Mouse (Mus musculus) small intestine, adult 2 months (tissue): ENCODE data around the gene Gm5244.

Source experiments
- CTCF ChIP-seq: fragments of 200-500 bp; IDR thresholded peaks from 2 replicates; pipeline ENCODE4 v1.5.1; 2012; ENCODE audit warnings: low read depth, mild to moderate bottlenecking, control low read depth, inconsistent platforms, low read length, moderate library complexity, mixed read lengths; ENCODE audit not compliant: insufficient replicate concordance, insufficient read length; ENCODE audit errors: extremely low read depth
- POLR2A ChIP-seq: fragments of 200-500 bp; IDR thresholded peaks from 2 replicates; pipeline ENCODE4 v1.6.1; 2012; ENCODE audit warnings: low read depth, mild to moderate bottlenecking, control low read depth, inconsistent platforms, low read length, moderate library complexity

DNA sequence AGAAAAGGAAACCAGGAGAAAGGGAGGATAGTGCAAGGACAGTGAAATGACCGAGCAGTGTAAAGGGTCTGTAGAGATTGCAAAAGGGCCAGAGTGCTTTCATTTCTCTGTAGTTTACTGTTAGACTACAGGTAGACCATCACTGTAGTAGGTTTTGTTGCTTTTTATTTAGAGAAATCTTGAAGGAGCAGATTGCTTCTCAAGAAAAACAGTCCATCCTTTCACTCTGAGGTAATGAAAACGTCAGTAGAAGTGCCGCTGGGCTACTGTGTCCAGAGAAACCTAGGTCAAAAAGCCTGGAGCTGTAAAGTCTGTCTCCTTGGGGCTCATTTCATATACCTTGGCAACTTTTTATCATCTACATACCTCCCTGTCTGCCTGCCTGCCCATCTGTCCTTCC is 47.4 kb upstream of the Gm5244 start:
- TF ChIP-seq CTCF (no peak), POLR2A (no peak)
